Comparison of ENCODE assay signal across 15 mouse cellular contexts in the genomic region with DNA sequence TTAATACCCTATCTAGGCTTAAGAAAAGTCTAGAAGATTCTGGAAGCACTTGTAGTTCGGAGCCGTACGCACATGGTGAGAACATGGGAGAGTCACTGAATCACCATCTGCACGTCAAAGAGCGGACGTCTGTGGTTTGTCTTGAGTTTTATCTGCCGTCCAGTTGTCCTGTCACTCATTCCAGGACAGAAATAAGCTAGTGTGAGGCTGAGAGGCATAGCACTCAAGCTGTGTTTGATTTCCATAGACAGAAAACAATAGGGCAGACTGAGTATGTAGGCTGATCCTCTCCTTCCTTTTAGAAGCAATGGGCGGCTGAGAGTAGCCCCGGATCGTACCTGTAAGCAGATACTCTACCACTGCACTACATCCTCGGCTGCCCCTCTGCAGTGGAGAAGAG. TPM values are rescaled to one million over a fixed set of nuclear protein-coding genes. Genes with fewer than 3 reads are reported as not detected.
DNase-seq lines count a peak whose midpoint lies in the region; ATAC-seq lines count a peak whose summit lies in the region.
"Had no signal": no experiment of that assay in that cellular context is flagged by ENCODE, and none has a peak within 500 bp of the region (broad histone marks: within the 10 kb centered on the region; RNA-seq: fewer than 3 reads in every experiment).

No protein-coding gene starts in this region.

- no peak for DNase-seq in heart, postnatal 14 days
- DNase-seq in midbrain, embryonic 11.5 days (ENCODE audit: low spot score, missing footprints), result peak; percentile 81
- no peak for DNase-seq in gastrocnemius, adult 8-10 months (ENCODE audit: low spot score in 2 of 2)
- no peak for DNase-seq in embryo, embryonic 10.5 days (ENCODE audit: low spot score)
- DNase-seq: adrenal gland, postnatal 25 days; cerebellum, adult 2 months; gastrocnemius, postnatal 14 days; kidney, adult 9 months; kidney, postnatal 36 days; lung, postnatal 14 days; right cerebral cortex, postnatal 25 days had no signal

- H3K36me3 ChIP-seq in heart, embryonic 14.5 days (ENCODE audit: control insufficient read depth, insufficient read depth, low read length), result peaks cover 57% of the 10 kb centered on the region
- H3K36me3 ChIP-seq in midbrain, embryonic 11.5 days (ENCODE audit: control insufficient read depth, insufficient read depth, low read length), result no peaks in the 10 kb centered on the region; the same call in 1 of the 2 replicates
- H3K36me3 ChIP-seq in midbrain, embryonic 13.5 days, result peaks cover 12% of the 10 kb centered on the region; the same call in 1 of the 2 replicates
- peaks cover 15% of the 10 kb centered on the region; the same call in 1 of the 2 replicates for H3K36me3 ChIP-seq in embryonic facial prominence, embryonic 15.5 days

- H3K9me3 ChIP-seq in heart, embryonic 14.5 days (ENCODE audit: control insufficient read depth, low read length), result no peaks in the 10 kb centered on the region
- H3K9me3 ChIP-seq in midbrain, embryonic 11.5 days (ENCODE audit: control insufficient read depth, low read length), result no peaks in the 10 kb centered on the region
- H3K9me3 ChIP-seq in midbrain, embryonic 13.5 days, result no peaks in the 10 kb centered on the region
- H3K9me3 ChIP-seq in embryonic facial prominence, embryonic 15.5 days (replicated peaks), result no peaks in the 10 kb centered on the region
- H3K9me3 ChIP-seq: embryonic facial prominence, embryonic 12.5 days had no signal

- intact Hi-C loops in heart, postnatal 14 days (cut with DNase I), result no loop called here

- peak overlapping the region; percentile 67 to 75 for H3K27ac ChIP-seq in heart, embryonic 14.5 days (replicated peaks in 1 of 2; ENCODE audit: control insufficient read depth in 1 of 2, insufficient read depth in 1 of 2, low read depth in 2 of 2, low read length in 2 of 2)
- H3K27ac ChIP-seq in midbrain, embryonic 11.5 days (ENCODE audit: low read depth, low read length), result no peak overlapping the region
- no peak overlapping the region for H3K27ac ChIP-seq in midbrain, embryonic 13.5 days
- peak overlapping the region; percentile 48; the same call in 1 of the 2 replicates for H3K27ac ChIP-seq in embryonic facial prominence, embryonic 15.5 days (replicated peaks)
- H3K27ac ChIP-seq: embryonic facial prominence, embryonic 12.5 days had no signal

- peak overlapping the region; percentile 47 for H3K4me2 ChIP-seq in heart, embryonic 14.5 days (ENCODE audit: low read length)
- H3K4me2 ChIP-seq in midbrain, embryonic 11.5 days, result no peak overlapping the region
- no peak overlapping the region for H3K4me2 ChIP-seq in midbrain, embryonic 13.5 days (replicated peaks)
- no peak overlapping the region for H3K4me2 ChIP-seq in embryonic facial prominence, embryonic 15.5 days (replicated peaks)
- H3K4me2 ChIP-seq: embryonic facial prominence, embryonic 12.5 days had no signal

- WGBS in heart, embryonic 14.5 days, result 33% methylated on average over 11 of the region's 11 CpGs
- WGBS in midbrain, embryonic 11.5 days, result 95% methylated on average over 11 of the region's 11 CpGs
- WGBS in midbrain, embryonic 13.5 days, result 92% methylated on average over 11 of the region's 11 CpGs
- 86% methylated on average over 11 of the region's 11 CpGs for WGBS in embryonic facial prominence, embryonic 15.5 days

- H3K27me3 ChIP-seq in heart, embryonic 14.5 days (ENCODE audit: control insufficient read depth, insufficient read depth, low read length), result no peaks in the 10 kb centered on the region
- no peaks in the 10 kb centered on the region for H3K27me3 ChIP-seq in midbrain, embryonic 11.5 days (ENCODE audit: control insufficient read depth, insufficient read depth, low read length)
- H3K27me3 ChIP-seq in midbrain, embryonic 13.5 days, result no peaks in the 10 kb centered on the region
- no peaks in the 10 kb centered on the region for H3K27me3 ChIP-seq in embryonic facial prominence, embryonic 15.5 days
- H3K27me3 ChIP-seq: embryonic facial prominence, embryonic 12.5 days had no signal

- peaks cover 3 to 4% of the 10 kb centered on the region in 2 experiments for H3K4me1 ChIP-seq in heart, embryonic 14.5 days (ENCODE audit: control insufficient read depth in 2 of 2, insufficient read depth in 2 of 2, low read length in 2 of 2)
- no peaks in the 10 kb centered on the region for H3K4me1 ChIP-seq in midbrain, embryonic 11.5 days (ENCODE audit: control insufficient read depth, insufficient read depth, low read length)
- no peaks in the 10 kb centered on the region for H3K4me1 ChIP-seq in midbrain, embryonic 13.5 days (replicated peaks)
- no peaks in the 10 kb centered on the region for H3K4me1 ChIP-seq in embryonic facial prominence, embryonic 15.5 days
- H3K4me1 ChIP-seq: embryonic facial prominence, embryonic 12.5 days had no signal

- ATAC-seq in heart, embryonic 14.5 days (ENCODE audit: insufficient number of reproducible peaks, insufficient read depth, low FRiP score, low read depth), result peak; percentile 58; the same call in 1 of the 2 replicates
- ATAC-seq in midbrain, embryonic 11.5 days (ENCODE audit: low FRiP score), result no peak
- ATAC-seq in midbrain, embryonic 13.5 days, result no peak
- no peak for ATAC-seq in embryonic facial prominence, embryonic 15.5 days (ENCODE audit: insufficient number of reproducible peaks, low FRiP score, low TSS enrichment, low read depth)

- H3K4me3 ChIP-seq in heart, embryonic 14.5 days (ENCODE audit: control insufficient read depth in 1 of 2, insufficient read depth in 1 of 2, low read depth in 1 of 2, low read length in 2 of 2), result 0 out of 4 replicates have a peak overlapping the region, but pooled peaks of 1 of the 2 experiments have one; percentile 10
- H3K4me3 ChIP-seq in midbrain, embryonic 11.5 days (ENCODE audit: low read depth, low read length), result no peak overlapping the region
- H3K4me3 ChIP-seq in midbrain, embryonic 13.5 days (replicated peaks), result no peak overlapping the region
- no peak overlapping the region for H3K4me3 ChIP-seq in embryonic facial prominence, embryonic 15.5 days (replicated peaks)
- H3K4me3 ChIP-seq: embryonic facial prominence, embryonic 12.5 days had no signal

- H3K9ac ChIP-seq in heart, embryonic 14.5 days (ENCODE audit: low read length), result no peak overlapping the region
- H3K9ac ChIP-seq in midbrain, embryonic 11.5 days (ENCODE audit: low read length), result no peak overlapping the region
- no peak overlapping the region for H3K9ac ChIP-seq in midbrain, embryonic 13.5 days (replicated peaks)
- H3K9ac ChIP-seq in embryonic facial prominence, embryonic 15.5 days, result no peak overlapping the region
- H3K9ac ChIP-seq: embryonic facial prominence, embryonic 12.5 days had no signal

RNA-seq across cellular contexts. Expression of a gene that starts 38.6 kb away (rescaled TPM):
- polyA plus RNA-seq in heart, embryonic 14.5 days (2014; fragmentation: Nextera tagmentation; extraction: Ambion mirVana), result 19.7 and 22.2 TPM in 2 replicates
- 10 to 100 TPM; 22.6 to 22.7 TPM for total RNA-seq in heart, postnatal 14 days (2021)
- 18.0 and 18.5 TPM in 2 replicates for polyA plus RNA-seq in midbrain, embryonic 11.5 days (2014; fragmentation: Nextera tagmentation; extraction: Ambion mirVana)
- polyA plus RNA-seq in midbrain, embryonic 13.5 days (2015; fragmentation: Nextera tagmentation; extraction: Ambion mirVana), result 7.5 and 7.7 TPM in 2 replicates
- polyA plus RNA-seq in embryonic facial prominence, embryonic 15.5 days (2015; fragmentation: Nextera tagmentation; extraction: Ambion mirVana), result 19.6 and 20.3 TPM in 2 replicates
- total RNA-seq in gastrocnemius, adult 8-10 months (2022), result 10 to 100 TPM; 14.4 to 18.5 (median 15.8) TPM

Comparison
In these comparisons a context has a peak if more than half of its experiments do, and no peak if none do; other contexts are left out.
1. H3K27ac ChIP-seq: peak in heart, embryonic 14.5 days (2 of 2) and embryonic facial prominence, embryonic 15.5 days (single experiment); none in midbrain, embryonic 11.5 days (single experiment) and midbrain, embryonic 13.5 days (single experiment).